Mouse (Mus musculus) forebrain, embryonic 16.5 days (tissue): ENCODE data around the gene Vmn2r5. TPM values are rescaled to one million over a fixed set of nuclear protein-coding genes. Genes with fewer than 3 reads are reported as not detected.
"Not testable (repeated sequence)": the region's sequence is repeated elsewhere in the genome, so short reads cannot be mapped to it uniquely, and the experiment has no call there.

Source experiments
- ATAC-seq: fragments of 200-750 bp; cut with Nextera tagmentation; 2 replicates; pipeline ENCODE4 v1.8.0; 2017; ENCODE audit warnings: mild to moderate bottlenecking, moderate library complexity
- H3K27ac ChIP-seq: fragments of 300-500 bp; sonication (generic); 2 replicates; pipeline ENCODE4 v1.5.1; 2014; ENCODE audit warnings: low read length, control low read depth
- H3K27me3 ChIP-seq: fragments of 300-500 bp; sonication (generic); replicated peaks from 2 replicates; pipeline ENCODE4 v1.6.1; 2014; ENCODE audit warnings: low read length; ENCODE audit not compliant: control insufficient read depth, insufficient read depth
- H3K36me3 ChIP-seq: fragments of 300-500 bp; sonication (generic); 2 replicates; pipeline ENCODE4 v1.6.1; 2014; ENCODE audit not compliant: control insufficient read depth, insufficient read depth
- H3K4me1 ChIP-seq: fragments of 300-500 bp; sonication (generic); replicated peaks from 2 replicates; pipeline ENCODE4 v1.6.1; 2014; ENCODE audit warnings: low read length; ENCODE audit not compliant: control insufficient read depth, insufficient read depth
- H3K4me2 ChIP-seq: fragments of 300-500 bp; sonication (generic); 2 replicates; pipeline ENCODE4 v1.6.1; 2014; ENCODE audit warnings: mild to moderate bottlenecking, low read length, control low read depth
- H3K4me3 ChIP-seq: fragments of 300-500 bp; sonication (generic); replicated peaks from 2 replicates; pipeline ENCODE4 v1.5.1; 2014; ENCODE audit warnings: mild to moderate bottlenecking, low read length, control low read depth
- H3K9ac ChIP-seq: fragments of 300-500 bp; sonication (generic); replicated peaks from 2 replicates; pipeline ENCODE4 v1.6.1; 2014; ENCODE audit warnings: low read depth, low read length, control low read depth
- H3K9me3 ChIP-seq: fragments of 300-500 bp; sonication (generic); 2 replicates; pipeline ENCODE4 v1.6.1; 2016; ENCODE audit warnings: low read length; ENCODE audit not compliant: control insufficient read depth
- WGBS: fragments of 180-500 bp; shearing (Covaris S2); extraction: QIAGEN DNeasy Blood & Tissue Kit; methylation state at CpG from one replicate; pipeline ENCODE4 v1.1.7; 2014; 5-methylcytosine and 5-hydroxymethylcytosine counted together
- polyA plus RNA-seq: library from polyadenylated mRNA; unstranded; fragments of >200 nt; fragmentation: Nextera tagmentation; extraction: Ambion mirVana; gene quantifications from 2 replicates; pipeline ENCODE4 v1.2.1, GENCODE M21; 2015

The Vmn2r5 gene
- polyA plus RNA-seq: not detected in 2 replicates

DNA sequence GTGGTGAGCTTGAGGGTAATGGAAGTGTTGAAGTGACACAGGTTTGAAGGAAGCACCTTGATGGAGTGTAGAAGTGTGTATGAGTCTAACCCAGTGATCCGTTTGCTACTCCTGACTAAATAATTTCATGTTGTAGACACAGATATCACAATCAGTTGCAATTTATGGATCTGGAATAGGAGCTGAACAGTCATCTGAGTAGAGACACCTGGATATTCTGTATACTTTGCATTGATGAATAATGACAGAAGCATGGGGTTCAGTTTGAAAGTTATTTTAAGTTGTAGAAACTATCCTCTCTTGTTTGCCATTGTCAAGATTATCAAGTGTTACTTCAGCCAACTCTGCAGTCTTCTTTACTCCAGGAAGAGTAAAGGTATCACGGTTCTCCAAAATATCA is at the start of gene Vmn2r5:
Vmn2r5 (minus strand) TSS at position 101 of the 400 bp plus-strand sequence.
- not testable (repeated sequence) for H3K9me3 ChIP-seq, H3K9ac ChIP-seq, H3K36me3 ChIP-seq, H3K27me3 ChIP-seq, H3K27ac ChIP-seq, H3K4me1 ChIP-seq, H3K4me2 ChIP-seq, H3K4me3 ChIP-seq, ATAC-seq
- no CpG with 5 or more reads among the region's 2 CpGs for WGBS

DNA sequence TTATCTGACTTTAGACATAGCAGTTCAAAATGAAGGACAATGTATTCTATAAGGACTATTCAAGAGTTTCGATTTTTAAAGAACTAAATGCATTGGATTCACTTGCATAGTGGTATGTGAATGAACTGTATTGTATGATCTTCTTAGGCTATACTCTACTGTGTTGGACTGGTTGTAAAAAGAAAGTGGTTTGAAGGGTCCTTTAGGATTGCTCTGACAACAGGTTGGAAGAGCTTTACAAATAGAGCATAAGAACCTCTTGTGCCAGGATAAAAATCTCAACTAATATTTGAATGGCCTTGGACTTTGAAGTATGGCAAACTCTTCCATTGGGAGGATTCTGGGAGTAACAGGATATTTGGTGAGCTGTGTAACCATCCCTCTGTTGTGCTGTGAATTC is 13.9 kb upstream of the Vmn2r5 start:
- H3K9me3 ChIP-seq, H3K4me1 ChIP-seq, H3K27ac ChIP-seq, ATAC-seq, H3K4me2 ChIP-seq, H3K27me3 ChIP-seq, H3K4me3 ChIP-seq, H3K36me3 ChIP-seq, H3K9ac ChIP-seq: not testable (repeated sequence)
- WGBS: 76% methylated on average over 1 of the region's 1 CpGs

Other genes with a start within 250 kb of the Vmn2r5 start
- not detected in 2 replicates for gene Vmn2r3, start 220.1 kb downstream of the Vmn2r5 start, polyA plus RNA-seq
- gene Vmn2r4, start 94.5 kb downstream of the Vmn2r5 start, polyA plus RNA-seq: not detected in 2 replicates
- gene Vmn2r6, start 56.0 kb upstream of the Vmn2r5 start, polyA plus RNA-seq: not detected in 2 replicates